Mouse (Mus musculus) stomach, embryonic 14.5 days (tissue): ENCODE results near the gene Tmem129. TPM values are rescaled to one million over a fixed set of nuclear protein-coding genes. Genes with fewer than 3 reads are reported as not detected.

Source experiments
- ATAC-seq: fragments of 200-750 bp; cut with Nextera tagmentation; 2 replicates; pipeline ENCODE4 v1.8.0; 2017; ENCODE audit warnings: low read depth, moderate TSS enrichment; ENCODE audit not compliant: insufficient number of reproducible peaks, insufficient read depth, low FRiP score
- H3K27ac ChIP-seq: fragments of 300-500 bp; sonication (generic); 2 replicates; pipeline ENCODE4 v1.5.1; 2014; ENCODE audit warnings: mild to moderate bottlenecking, low read length, moderate library complexity, mixed read lengths
- H3K27me3 ChIP-seq: fragments of 300-500 bp; sonication (generic); 2 replicates; pipeline ENCODE4 v1.6.1; 2014; ENCODE audit warnings: low read length, control low read depth, mixed read lengths; ENCODE audit not compliant: control insufficient read depth, insufficient read depth
- H3K36me3 ChIP-seq: fragments of 300-500 bp; sonication (generic); 2 replicates; pipeline ENCODE4 v1.6.1; 2014; ENCODE audit warnings: mild to moderate bottlenecking, control low read depth, low read length, moderate library complexity, mixed read lengths; ENCODE audit not compliant: control insufficient read depth, insufficient read depth
- H3K4me1 ChIP-seq: fragments of 300-500 bp; sonication (generic); 2 replicates; pipeline ENCODE4 v1.6.1; 2014; ENCODE audit warnings: low read length, control low read depth, mixed read lengths; ENCODE audit not compliant: control insufficient read depth, insufficient read depth
- H3K4me2 ChIP-seq: fragments of 300-500 bp; sonication (generic); replicated peaks from 2 replicates; pipeline ENCODE4 v1.6.1; 2014; ENCODE audit warnings: low read depth, low read length, control low read depth
- H3K4me3 ChIP-seq: fragments of 300-500 bp; sonication (generic); 2 replicates; pipeline ENCODE4 v1.5.1; 2014; ENCODE audit warnings: low read depth, low read length, control low read depth
- H3K9ac ChIP-seq: fragments of 300-500 bp; sonication (generic); replicated peaks from 2 replicates; pipeline ENCODE4 v1.6.1; 2014; ENCODE audit warnings: low read depth, mild to moderate bottlenecking, control low read depth, low read length, moderate library complexity, mixed read lengths
- H3K9me3 ChIP-seq: fragments of 300-500 bp; sonication (generic); 2 replicates; pipeline ENCODE4 v1.6.1; 2016; ENCODE audit warnings: low read depth, low read length, control low read depth; ENCODE audit not compliant: control insufficient read depth
- WGBS: fragments of 180-500 bp; shearing (Covaris S2); extraction: QIAGEN DNeasy Blood & Tissue Kit; methylation state at CpG from one replicate; pipeline ENCODE4 v1.1.7; 2014; 5-methylcytosine and 5-hydroxymethylcytosine counted together
- polyA plus RNA-seq: library from polyadenylated mRNA; unstranded; fragments of >200 nt; fragmentation: Nextera tagmentation; extraction: Ambion mirVana; gene quantifications from 2 replicates; pipeline ENCODE4 v1.2.1, GENCODE M21; 2014

The Tmem129 gene
- polyA plus RNA-seq, 1 experiment from 2014 or later: 39.8 TPM

DNA sequence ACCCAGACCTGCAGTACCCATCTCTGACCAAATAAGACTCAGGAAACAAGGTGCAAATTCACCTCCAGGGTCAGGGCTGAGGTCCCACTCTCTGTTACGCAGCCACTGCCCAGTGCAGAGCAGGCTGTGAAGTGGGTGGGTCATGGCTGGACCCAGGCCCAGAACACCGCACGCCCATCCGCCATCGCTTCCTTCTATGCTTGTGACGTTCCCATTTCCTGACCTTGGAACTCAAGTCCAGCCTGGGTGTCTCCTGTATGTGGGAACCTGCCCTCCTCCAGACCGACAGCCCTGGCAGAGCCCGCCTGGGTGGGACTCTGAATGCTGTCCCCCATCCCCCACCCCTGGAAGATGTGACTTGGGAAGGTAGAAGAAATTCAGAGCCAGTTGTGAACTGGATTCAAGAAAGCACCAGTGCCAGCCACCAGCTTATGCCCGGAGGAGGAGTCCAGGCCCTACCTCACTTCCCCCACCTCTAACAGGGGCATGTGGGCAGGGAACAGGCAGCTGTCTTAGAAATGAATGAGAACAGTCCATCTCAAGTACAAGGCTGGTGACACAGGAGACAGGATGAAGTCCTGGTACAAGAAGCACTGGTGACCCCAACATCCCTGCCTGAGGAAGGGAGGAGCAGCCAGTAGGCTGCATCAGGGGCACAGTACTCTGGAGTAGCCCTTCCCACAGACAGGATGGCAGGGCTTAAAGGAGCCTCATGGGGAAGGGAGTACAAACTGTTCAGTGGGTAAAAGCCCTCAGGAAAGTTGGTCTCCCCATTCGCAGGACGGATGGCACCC, 31.8 kb upstream of the Tmem129 start:
- no peak for ATAC-seq
- H3K4me3 ChIP-seq: no peak overlapping the region
- 87% methylated on average over 11 of the region's 11 CpGs for WGBS
- no peak overlapping the region for H3K4me2 ChIP-seq
- H3K27ac ChIP-seq: no peak overlapping the region
- peaks cover 33% of the 10 kb centered on the region for H3K4me1 ChIP-seq
- no peak overlapping the region for H3K9ac ChIP-seq
- no peaks in the 10 kb centered on the region for H3K27me3 ChIP-seq
- no peaks in the 10 kb centered on the region for H3K9me3 ChIP-seq
- H3K36me3 ChIP-seq: no peaks in the 10 kb centered on the region

DNA sequence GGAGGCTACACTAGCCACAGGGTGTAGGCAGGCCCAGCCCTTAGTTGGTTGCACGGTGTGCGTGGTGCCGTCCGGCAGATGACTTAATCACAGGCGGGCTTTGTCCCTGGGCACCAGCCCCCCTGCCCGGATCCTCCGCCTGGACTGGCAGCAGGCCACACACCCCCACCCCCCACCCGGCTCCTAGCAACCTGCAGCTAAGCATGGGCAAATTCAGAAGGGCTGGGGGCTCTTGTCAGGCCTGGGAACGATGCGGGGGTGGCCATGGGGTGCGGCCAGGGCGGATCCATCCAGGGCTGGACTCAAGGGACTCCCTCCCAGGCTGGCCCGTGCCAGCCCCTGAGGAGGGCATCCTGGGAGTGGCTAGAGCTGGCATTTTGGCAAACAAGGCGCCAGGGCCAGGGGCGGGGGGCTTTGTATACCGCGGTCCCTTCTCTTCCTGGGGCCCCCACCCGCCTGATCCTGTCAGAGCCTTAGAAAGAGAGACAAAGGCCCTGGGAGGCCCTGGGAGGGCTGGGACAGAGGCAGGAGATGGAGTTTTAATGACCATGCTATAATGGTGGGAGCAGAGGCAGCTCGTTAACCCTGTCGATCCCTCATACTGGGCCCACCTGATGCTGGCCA, 31.1 kb upstream of the Tmem129 start:
- H3K4me1 ChIP-seq: peaks cover 26% of the 10 kb centered on the region
- no peak overlapping the region for H3K4me2 ChIP-seq
- H3K36me3 ChIP-seq: no peaks in the 10 kb centered on the region
- H3K27me3 ChIP-seq: no peaks in the 10 kb centered on the region
- no peak overlapping the region for H3K27ac ChIP-seq
- no peak overlapping the region for H3K4me3 ChIP-seq
- H3K9ac ChIP-seq: no peak overlapping the region
- 60% methylated on average over 20 of the region's 20 CpGs for WGBS
- no peak for ATAC-seq
- no peaks in the 10 kb centered on the region for H3K9me3 ChIP-seq

DNA sequence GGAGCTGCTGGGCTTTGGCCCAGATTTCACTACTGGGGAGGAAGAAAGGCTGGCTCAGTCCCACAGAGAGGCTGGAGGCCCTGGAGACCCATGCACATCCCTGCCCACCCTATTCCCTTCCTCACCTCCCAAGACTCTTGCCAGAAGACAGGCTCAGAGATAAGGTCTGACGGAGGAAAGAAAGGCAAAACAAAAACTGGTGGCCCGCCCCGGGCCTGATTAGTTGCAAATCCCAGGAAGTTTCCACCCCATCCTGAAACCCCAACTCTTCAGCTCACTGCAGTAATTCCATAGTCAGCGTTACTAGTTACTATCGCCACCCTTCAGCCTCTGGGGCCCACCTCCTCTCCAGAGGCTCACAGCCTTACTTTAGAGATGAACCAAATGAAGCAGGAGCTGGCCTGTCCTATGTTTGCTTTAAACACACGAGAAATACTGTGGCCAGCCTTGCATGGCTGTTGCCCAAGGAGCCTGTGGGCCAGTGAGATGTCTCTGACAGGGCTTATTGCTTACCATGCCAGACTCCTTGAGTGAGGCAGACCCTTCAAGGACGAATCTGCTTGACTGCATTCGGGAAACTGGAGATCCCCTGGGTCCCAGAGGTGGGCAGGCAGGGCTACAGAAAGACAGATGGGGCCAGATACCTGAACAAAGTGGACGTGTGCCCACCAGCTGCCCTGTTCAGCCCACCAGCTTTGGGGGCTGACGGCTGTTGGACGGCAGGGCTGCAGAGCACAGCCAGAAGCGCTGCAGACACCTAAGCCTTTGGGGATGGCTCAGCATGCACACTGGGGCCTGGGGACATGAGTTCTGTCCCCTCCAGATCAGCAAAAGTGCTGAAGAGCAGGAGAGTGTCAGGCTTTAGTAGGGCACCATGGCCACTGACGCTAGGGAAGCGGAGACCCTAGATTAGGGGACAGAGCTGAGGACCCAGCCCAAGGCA, 30.3 kb upstream of the Tmem129 start:
- ATAC-seq: no peak
- H3K4me2 ChIP-seq: no peak overlapping the region
- WGBS: 64% methylated on average over 14 of the region's 14 CpGs
- H3K27me3 ChIP-seq: no peaks in the 10 kb centered on the region
- H3K4me1 ChIP-seq: peaks cover 23% of the 10 kb centered on the region
- no peaks in the 10 kb centered on the region for H3K36me3 ChIP-seq
- no peak overlapping the region for H3K27ac ChIP-seq
- no peaks in the 10 kb centered on the region for H3K9me3 ChIP-seq
- no peak overlapping the region for H3K4me3 ChIP-seq
- no peak overlapping the region for H3K9ac ChIP-seq

DNA sequence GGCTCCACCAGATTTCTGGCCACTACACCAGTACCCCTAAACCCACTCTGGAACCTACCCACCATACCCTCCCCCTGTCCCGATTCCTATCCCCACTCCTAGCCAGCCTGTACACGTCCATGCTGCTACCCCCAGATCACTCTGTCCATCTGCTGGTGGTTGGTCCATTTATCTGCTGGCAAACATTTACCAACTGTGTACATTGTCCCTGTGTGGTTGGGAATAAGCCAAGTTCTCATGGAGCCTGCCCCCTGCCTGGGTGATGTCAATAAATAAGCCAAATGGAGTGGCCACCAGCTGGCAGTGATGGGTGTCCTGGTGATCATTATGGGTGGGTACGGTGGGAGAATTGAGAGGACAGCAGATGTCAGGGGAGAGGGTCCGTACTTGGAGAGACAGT, 28.9 kb upstream of the Tmem129 start:
- Histone ChIP-seq H3K4me1 (peaks cover 11% of the 10 kb centered on the region), H3K4me2 (no peak overlapping the region), H3K9me3 (no peaks in the 10 kb centered on the region), H3K4me3 (no peak overlapping the region), H3K36me3 (no peaks in the 10 kb centered on the region), H3K9ac (no peak overlapping the region), H3K27me3 (no peaks in the 10 kb centered on the region), H3K27ac (no peak overlapping the region)
- 81% methylated on average over 4 of the region's 4 CpGs for WGBS
- ATAC-seq: no peak

DNA sequence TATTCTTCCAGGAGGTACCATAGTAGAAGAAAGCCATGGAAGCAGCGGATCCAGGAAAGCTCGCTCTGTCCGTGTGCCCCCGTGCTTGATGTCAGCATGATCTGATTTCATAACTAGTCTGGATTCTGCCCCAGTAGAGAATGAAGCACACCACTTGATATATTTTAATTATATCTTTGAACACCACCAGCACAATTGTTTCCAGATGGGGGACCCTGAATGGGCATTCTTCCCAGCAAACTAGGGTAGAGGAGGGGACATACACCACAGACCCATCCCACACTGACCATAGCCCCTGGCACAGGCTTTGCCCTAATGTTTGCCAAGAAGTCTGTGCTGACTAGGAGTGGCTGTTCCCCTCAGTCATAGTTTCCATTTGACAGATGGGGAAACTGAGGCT, 26.7 kb upstream of the Tmem129 start:
- 92% methylated on average over 4 of the region's 4 CpGs for WGBS
- Histone ChIP-seq H3K4me2 (no peak overlapping the region), H3K9me3 (no peaks in the 10 kb centered on the region), H3K36me3 (no peaks in the 10 kb centered on the region), H3K9ac (no peak overlapping the region), H3K4me1 (peaks cover 9% of the 10 kb centered on the region; the same call in 1 of the 2 replicates), H3K4me3 (no peak overlapping the region), H3K27me3 (no peaks in the 10 kb centered on the region), H3K27ac (no peak overlapping the region)
- ATAC-seq: no peak

DNA sequence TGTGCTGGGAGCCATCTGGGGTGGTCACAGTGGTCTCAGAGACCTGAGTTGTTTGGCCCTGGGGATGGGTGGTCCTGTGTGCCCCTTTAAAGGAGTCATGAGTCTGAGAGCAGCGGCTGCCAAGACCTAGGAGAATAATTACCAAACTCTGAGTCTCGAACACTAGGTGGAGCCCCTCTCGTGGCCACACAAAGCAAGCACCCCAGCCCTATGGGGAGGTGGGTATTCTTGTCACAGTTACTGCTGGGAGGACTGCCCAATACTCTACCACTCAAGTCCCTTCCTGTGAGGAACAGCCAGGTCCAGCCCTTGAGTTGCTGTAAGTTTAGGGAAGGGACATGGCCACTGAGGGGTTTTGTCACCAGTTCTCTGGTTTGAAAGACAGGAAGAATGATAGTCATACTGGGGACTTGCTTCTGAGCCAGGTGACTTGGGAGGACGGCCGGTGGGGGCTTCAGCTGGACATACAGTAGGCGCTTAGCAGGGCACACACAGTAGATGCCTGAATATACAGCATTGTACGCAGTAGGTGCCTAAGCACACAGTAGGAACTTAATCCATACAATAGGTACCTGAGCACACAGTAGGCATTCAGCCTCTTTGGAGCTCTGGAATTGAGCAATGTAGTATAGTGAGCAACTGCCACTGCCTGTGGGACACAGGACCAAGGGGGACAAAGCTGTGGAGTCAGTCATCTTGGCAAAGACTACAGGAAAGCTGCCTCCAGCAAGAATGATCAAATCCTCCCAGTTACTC, 25.9 kb upstream of the Tmem129 start:
- Histone ChIP-seq H3K9ac (no peak overlapping the region), H3K4me1 (0 out of 2 replicates have a peak, but pooled peaks cover under 1% of the 10 kb centered on the region), H3K4me3 (no peak overlapping the region), H3K27ac (no peak overlapping the region), H3K36me3 (no peaks in the 10 kb centered on the region), H3K9me3 (no peaks in the 10 kb centered on the region), H3K27me3 (no peaks in the 10 kb centered on the region), H3K4me2 (no peak overlapping the region)
- 47% methylated on average over 7 of the region's 7 CpGs for WGBS
- peak; percentile 50; the same call in 1 of the 2 replicates for ATAC-seq

DNA sequence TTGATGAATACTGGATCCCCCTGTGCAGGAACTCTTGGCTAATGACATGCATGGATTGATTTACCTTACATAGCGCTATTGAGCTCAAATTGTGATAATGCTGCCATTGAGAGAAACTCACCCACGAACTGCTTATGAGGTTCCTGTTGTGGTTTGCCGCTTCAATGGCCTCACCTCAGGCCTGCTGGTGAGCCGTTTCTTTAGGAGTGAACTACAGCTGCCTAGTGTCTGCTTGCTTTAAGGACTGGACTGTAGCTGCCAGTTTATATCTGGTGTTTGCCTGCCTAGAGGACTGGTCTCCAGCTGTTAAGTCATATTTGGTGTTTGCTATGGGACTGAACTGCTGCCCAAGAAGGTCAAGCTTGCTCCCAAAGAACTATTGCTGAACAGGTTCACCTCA, 24.7 kb upstream of the Tmem129 start:
- H3K9me3 ChIP-seq: no peaks in the 10 kb centered on the region
- no peaks in the 10 kb centered on the region for H3K27me3 ChIP-seq
- H3K9ac ChIP-seq: no peak overlapping the region
- no peak overlapping the region for H3K27ac ChIP-seq
- WGBS: 79% methylated on average over 4 of the region's 4 CpGs
- no peaks in the 10 kb centered on the region for H3K4me1 ChIP-seq
- ATAC-seq: no peak
- H3K4me3 ChIP-seq: no peak overlapping the region
- no peaks in the 10 kb centered on the region for H3K36me3 ChIP-seq
- no peak overlapping the region for H3K4me2 ChIP-seq
